Mouse (Mus musculus): ENCODE measurements around the gene Ccdc126. TPM values are rescaled to one million over a fixed set of nuclear protein-coding genes. Genes with fewer than 3 reads are reported as not detected.

The Ccdc126 gene
- 4.6 and 5.7 TPM in 2 replicates for polyA plus RNA-seq (2015; fragmentation: Nextera tagmentation; extraction: Ambion mirVana)

GRCm38 (mm10) chr6:49318966-49319594 is at the start of gene Ccdc126:
Gene Ccdc126 (plus strand): TSS chr6:49319274.

GRCm38 (mm10) chr6:49367159-49368054 is 48.3 kb downstream of the Ccdc126 start, which contains the start of gene Fam221a:
Gene Fam221a (plus strand): TSS chr6:49367739.

Other genes starting within 250 kb of the Ccdc126 start
- gene Malsu1, start 245.5 kb upstream of the Ccdc126 start, polyA plus RNA-seq (2015; fragmentation: Nextera tagmentation; extraction: Ambion mirVana): 57.7 and 58.9 TPM in 2 replicates
- gene Igf2bp3, start 104.3 kb upstream of the Ccdc126 start, polyA plus RNA-seq (2015; fragmentation: Nextera tagmentation; extraction: Ambion mirVana): 22.8 and 24.5 TPM in 2 replicates
- gene Tra2a, start 55.2 kb upstream of the Ccdc126 start, polyA plus RNA-seq (2015; fragmentation: Nextera tagmentation; extraction: Ambion mirVana): 73.4 and 79.9 TPM in 2 replicates
- gene Fam221a, start 48.5 kb downstream of the Ccdc126 start, polyA plus RNA-seq (2015; fragmentation: Nextera tagmentation; extraction: Ambion mirVana): 4.5 and 4.6 TPM in 2 replicates
- 0.10 TPM in 1 of 2 replicates, not detected in the other for gene Stk31, start 76.3 kb downstream of the Ccdc126 start, polyA plus RNA-seq (2015; fragmentation: Nextera tagmentation; extraction: Ambion mirVana)

Measured in spleen, postnatal 0 days (tissue).